Mouse (Mus musculus) ZHBTc4 (cell line): ENCODE data around the gene Thtpa.

Experiments used
- DNase-seq: peaks from one replicate; pipeline ENCODE4 v3.0.0-alpha.2; 2011; ENCODE audit warnings: low read depth, low spot score

Thtpa gene

DNA sequence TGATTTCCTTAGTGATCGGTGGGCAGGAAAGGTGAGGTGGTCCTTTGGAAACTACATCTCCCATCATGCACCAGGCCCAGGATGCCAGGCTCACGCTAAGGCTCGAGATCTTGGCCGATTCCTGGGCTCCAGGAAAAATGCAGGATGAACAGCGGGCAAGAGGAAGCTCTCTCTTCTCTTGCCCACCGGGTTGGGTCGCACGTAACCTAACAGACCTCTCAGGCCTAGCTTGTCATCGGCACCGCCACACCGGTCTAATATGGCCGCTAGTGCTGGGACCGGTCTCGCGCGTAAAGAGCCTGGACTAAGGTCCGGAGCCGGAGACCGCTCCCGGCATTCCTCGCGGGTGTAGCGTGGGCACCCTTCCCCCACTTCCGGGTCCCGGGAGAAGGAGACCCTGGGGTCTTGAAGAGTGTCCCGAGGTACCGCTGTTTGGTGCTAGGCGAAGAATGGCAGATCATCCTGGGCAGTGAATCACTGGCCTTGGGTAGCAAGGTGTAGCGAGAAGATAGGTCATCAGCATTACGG, at the start of gene Thtpa:
Thtpa (plus strand) TSS at position 81 of the 528 bp plus-strand sequence.
- DNase-seq = peak; percentile 82

DNA sequence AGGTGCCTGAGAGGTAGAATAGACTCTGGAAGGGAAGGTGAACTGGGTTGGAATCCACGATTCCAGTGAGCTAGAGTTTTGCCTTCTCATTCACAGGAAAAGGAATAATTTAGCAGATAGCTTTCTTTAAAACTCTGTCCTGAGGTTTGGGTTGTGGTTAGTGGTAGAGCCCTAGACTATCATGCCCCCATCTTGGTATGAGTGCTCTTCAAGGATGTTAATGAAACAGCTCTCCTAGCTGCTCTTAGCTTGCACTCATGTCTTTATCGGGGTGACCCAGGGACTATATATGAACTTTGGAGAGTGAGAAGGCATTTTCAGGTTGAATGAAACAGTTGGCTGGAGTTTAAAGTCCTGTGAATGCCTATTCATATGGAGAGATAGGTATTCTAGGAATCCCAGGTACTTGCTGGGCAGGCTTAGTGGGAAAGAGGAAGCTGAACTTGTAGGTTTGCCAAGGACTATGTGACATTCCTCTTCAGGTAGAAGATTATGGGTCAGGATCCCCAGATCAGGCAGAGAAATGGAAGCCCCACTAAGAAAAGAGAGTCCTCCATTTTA, 46.5 kb upstream of the Thtpa start:
- peak; percentile 77 for DNase-seq

DNA sequence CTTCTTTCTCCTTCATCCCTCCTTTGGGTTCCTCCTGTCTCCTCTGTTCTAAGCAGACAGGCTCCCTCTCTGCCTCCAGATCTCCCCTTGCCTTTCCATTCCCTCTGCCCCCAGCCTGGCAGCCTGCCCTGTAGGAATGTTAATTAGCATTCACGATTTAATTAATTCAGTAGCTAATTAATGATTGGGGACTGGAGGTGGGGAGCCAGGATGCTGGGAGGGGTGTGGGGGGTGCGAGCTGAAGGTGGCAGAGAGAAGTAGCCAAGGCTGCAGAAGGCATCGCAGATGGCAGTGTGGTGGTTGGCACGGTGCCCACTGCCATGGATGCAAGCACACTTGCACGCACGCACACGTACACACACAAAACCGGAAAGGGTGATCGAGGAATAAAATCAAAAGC, 42.1 kb upstream of the Thtpa start:
- no peak for DNase-seq

DNA sequence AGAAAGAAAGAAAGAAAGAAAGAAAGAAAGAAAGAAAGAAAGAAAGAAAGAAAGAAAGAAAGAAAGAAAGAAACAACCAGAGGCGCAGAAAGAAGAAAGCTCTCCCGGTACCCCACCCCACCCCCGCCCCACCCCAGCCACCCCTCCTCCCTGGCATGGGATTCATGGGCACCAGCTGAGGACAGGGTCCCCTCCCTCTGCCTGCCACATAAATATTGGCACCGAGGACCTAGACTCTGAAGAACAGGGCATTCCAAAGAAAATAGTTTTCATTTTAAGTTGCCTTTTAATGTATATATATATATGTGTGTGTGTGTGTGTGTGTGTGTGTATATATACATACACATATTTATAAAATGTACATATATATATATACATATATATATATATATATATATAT, 41.5 kb upstream of the Thtpa start:
- DNase-seq = no peak

DNA sequence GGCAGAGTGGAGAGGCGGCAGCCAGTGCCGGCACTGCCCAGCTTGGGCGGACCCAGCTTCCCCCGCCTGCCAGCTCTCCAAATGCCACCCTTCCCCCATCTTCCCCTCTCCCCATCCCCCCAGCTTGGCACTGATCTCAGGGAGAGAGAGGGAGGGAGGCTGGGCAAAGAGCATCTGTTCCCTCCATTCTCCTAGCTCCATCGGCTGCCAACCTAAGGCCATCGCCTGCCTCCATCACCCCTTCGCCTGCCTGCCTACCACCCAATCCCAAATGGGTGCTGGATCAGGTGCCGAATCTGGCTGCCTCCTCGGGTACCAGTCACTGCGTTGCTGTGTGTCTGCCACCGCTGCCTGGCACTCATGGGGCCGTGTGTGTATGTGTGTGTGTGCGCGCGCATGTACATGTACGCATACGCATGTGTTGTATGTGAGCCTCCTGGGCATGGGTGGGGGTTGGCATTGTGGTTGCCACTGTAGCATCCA, 40.8 kb upstream of the Thtpa start:
- no peak for DNase-seq

DNA sequence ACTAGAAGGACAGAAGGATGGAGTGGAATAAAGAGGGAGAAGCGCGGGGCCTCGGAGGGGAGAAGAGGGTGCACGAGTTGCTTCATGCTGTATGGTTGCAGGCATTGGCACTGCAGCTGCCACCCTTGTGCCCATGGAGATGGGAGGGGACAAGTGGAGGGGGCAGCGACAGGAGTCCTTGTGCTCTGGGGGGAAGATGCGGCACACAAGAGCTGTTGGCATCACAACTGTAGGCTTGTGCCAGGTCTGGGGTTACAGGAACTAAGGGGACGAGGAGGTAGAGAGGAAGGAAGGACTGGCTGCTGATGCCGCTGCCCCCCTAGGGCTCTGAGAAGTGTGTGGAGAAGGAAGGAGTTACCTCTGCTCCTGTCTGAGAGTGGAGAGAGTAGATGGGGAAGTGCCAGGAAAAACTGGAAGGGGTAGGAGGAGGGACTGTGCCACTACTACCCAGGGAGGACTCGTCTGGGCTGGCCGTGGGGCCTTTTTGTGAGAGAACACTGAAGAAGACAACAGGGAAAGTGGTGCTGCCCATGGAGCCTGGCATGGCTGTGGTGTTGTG, 40.3 kb upstream of the Thtpa start:
- DNase-seq = no peak

DNA sequence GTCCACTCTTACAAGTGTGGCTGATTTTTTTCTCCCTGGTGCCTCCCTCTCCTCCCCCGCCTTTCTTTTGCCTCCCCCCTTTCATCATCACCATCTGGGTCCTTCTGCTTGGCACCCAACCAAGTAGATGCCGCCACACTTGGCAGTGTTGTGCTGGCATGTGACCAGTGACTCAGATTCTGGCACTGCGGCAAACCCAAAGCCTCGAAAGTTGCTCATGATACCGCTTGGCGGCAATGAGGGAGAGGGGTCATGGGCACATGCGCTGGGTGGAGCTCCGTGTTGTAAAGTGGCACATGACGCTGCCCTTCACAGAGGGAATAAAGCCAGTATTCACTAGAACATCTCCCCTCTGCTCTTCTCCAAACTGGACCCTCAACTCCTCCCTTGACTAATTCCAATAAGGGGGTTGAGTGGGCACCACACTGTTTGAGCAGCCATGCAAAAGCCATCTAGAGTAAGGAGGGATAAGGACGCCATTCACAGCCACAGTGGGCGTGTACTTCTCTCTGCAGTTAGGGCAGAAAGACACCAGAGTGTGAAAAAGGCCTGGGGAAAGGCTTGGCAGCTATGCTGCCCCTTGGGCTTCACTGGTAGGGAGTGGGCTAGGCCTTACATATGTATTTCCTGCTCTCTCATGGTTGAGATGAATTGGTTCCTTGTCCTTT, 39.3 kb upstream of the Thtpa start:
- peak; percentile 14 for DNase-seq

DNA sequence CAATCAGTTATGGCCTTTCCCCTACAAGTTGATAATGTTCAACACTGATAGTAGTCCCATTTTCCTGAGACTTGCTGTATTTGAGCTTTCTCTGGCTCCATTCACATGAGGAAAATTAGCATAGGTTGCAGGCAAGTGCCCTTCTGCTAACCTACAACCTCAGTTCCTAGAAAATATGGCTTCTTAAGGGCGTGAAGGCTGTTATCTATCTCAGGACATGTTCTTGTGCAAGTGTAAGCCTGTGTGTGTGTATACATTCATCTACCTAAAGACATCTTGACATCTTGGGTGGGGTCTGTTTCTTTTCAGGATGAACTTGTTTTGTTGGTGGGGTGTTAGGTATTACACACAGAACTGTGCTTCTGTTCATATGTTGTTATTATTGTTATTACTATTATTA, 35.6 kb upstream of the Thtpa start:
- no peak for DNase-seq

DNA sequence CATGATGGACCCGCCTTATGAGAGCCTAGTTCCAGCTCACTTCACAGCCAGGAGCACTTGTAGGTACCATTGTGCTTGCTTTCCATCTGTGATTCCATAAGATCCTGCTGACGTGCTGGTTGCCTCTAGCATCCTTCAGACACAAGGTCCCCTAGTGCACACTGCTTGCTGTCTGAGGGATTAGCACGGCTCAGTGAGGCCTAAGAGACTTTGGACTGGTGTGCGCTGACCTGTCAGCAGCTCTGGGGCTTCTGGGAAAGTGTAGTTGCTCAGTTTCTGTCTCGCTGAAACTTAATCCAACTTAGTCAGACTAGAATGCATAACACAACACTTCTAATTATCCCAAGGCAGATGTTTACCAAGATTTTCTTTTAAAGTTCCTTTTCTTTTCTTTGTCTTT, 34.7 kb upstream of the Thtpa start:
- no peak for DNase-seq

DNA sequence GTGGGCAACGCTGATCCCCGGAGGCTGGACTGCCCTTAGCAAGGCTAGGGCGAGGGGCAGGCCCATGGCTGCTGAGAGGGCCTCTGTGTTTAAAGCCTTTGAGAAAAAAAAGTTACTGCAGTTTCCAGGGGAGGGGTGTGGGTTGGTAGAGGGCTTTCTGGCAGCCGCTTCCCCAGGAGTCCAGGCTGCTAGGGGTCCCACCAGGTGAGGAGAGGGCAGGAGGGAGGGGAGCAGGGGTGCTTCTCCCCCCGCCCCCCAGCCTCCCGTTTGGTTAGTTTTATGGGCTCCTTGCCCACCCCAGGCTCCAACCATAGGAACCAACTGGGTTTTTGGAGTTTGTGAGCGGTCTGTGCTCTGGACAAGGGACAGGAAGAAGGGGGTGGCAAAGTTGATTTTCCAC, 32.7 kb upstream of the Thtpa start:
- no peak for DNase-seq

DNA sequence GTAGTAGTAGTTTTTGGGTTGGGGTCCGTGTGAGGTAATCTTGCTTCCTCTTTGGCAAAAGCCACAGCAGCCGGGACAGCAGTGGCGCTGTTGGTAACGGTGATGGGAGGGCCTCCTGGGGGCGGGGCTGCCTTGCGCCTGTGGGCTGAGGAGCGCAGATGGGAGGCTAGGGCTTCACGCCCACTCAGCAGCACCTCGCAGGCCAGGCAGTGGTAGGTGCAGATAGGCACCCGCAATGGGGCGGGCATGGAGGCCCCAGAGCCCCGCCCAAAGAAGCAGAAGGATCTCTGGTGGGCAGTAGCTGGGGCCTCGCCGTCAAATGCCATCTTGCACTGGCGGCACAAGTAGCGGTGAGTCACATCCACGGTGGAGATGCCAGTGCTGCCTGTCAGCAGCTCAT, 32.0 kb upstream of the Thtpa start:
- peak; percentile 78 for DNase-seq

DNA sequence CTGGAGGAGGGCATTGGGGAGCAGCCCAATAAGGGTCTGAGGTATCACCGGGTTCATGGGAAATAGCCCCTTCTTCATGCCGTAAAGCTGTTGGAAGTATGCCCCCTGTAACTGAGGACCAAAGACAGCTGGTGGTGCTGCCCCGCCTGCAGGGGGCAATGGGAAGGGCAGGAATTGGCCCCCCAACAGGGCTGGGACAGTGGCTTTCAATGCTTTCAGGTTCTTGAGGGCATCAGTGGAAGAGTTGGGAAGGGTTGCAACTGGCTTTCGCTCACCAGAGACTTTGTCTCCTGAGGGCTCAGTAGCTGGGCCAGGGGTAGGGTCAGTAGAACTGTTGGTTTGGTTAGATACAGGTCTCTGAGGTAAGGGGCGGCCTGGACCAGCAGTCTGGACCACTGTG, 31.5 kb upstream of the Thtpa start:
- no peak for DNase-seq

DNA sequence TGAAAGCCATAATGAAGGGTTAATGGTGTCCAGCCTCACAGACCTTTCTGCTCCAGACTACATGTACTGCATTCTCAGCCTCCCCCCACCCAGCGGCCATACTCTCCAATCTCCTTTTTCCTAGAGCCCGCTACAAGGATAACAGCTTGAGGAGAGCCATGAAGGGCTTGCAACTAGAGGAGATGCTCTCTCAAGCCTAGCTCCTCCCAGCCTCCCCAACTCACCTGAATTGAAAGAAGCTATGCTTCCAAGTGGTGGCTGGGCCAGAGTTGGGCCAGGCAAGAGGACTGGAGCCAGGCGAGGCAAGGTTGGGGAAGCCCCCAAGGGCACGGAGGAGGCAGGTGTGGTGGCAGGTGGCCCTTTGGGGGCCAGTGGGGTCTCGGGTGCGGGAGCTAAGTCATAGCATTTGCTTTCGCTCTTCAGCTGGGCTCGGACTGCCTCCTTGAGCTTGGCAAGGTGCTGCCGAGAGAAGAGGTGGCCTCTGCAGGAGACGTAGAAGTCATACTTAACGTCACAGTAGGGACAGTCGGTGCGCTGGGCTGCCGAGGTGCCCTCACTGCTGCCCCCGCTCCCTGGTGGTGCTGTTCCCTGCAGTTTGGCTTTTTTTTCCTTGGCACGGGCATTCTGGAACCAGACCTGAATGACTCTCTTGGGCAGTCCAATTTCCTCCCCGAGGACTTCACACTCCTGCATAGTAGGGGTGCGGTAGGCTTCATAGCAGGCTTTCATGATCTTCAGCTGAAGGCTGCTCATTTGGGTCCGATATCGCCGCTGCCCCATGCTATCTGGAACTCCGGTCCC, 30.8 kb upstream of the Thtpa start:
- DNase-seq = no peak

DNA sequence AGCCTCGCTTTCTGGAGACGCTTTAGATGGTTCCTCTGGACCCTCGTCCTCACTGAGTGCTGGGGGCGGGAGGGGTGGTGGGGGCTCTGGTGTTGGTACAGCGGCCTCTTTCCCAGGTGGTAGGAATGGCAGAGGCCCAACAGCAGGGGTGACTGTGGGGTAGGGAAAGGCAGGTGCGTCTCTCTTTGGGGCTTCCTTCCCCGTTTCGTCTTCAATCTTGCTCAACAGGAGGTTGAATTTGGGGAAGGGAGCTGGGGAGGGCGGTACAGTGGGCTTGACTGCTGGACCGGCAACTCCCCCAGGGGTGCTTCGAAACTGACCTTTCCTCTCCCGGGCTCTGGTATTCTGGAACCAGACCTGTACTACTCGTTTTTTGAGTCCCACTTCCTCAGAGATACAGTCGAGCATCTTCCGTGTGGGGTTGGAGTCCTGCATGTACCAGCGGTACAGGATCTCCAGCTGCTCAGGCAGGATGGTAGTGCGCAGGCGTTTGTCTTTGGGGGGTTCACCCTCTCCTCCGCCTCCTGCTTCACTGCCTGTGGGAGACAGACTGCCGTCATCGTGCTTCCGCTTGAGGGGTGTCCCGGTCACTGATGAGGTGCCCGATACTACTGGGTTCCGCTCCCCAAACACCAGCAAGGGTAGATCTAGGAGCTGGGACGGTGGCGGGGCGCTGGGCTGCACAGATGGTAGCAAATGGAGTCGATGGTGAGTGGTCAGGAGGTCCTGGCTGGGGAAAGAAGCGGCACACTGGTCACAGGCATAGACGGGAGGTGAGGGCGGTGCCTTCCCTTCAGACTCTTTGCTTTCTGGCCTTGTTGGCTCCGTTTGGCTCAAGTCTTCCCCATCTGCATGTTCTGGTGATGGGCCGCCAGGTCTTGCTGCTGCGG, 29.9 kb upstream of the Thtpa start:
- peak; percentile 37 for DNase-seq

DNA sequence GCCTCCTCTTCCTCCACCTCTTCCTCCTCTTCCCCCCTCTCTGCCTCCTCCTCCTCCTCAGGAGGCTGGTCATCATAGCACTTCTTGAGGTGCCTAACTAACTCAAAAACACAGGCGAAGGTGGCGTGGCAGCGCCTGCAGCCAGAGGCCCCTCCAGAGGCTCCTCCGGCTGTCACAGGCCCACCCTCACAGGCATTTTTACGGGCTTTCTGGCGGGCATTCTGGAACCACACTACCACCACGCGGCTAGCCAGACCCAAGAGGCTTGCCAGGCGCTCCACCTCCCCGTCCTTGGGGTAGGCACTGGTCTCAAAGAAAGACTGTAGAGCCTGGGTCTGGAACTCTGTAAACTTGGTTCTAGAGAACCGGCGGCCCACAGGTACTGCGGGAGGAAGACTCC, 29.2 kb upstream of the Thtpa start:
- no peak for DNase-seq

DNA sequence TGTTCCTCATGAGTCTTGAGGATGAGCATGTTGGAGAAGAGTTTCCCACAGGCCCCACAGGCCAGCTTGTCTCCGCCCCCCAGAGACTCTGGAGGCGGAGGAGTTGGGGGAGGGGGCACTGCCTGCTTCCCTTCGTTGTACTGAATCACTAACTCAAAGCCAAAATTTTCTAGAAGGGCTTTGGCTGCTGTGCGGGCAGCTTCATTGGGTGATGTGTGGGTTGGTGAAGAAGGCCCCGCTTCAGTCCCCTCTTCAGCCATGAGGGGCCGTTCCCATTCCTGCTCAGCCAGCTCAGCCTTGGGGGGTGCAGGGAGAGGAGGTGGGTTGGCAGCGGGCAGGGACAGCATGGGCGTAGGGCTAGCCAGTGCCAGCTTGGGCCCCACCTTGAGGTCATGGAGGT, 28.5 kb upstream of the Thtpa start:
- peak; percentile 49 for DNase-seq

DNA sequence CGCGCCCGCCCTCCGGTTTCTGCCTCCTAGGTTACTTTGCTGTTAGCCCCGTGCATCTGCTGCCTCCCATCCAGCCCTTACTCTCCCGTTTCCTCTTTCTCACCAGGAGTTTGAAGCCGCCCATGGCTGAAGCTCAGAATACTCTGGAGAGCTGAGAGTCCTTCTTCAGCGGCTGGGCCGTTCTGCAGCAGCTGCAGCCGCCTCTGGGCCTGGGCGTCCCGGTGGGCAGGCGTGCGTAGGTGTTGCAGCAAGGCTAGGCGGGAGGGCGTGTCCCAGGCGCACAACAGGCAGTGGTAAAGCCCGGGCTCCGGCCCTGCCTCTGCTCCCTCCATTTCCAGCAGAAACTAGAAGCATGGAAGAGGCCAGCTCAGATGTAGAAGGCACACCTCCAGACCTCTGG, 22.8 kb upstream of the Thtpa start:
- DNase-seq = peak; percentile 81

DNA sequence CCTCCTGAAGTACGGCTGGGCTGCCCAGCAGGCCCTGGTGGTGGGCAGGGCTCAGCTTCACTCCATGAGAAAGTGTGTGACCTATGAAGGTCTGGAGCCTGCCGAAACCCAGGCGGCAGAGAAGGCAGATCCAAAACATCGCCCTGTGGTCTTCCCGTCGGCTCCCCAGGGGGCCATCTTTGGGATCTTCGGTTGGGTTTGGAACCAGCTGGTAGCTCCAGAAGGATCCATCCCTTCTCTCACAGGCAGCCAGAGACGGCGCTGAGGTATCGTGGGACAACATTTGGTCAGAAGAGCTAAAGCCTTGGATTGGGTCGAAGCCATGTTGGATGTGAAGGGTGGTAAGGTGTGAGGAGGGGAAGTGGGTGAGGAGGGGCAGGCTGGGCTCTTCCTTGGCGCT, 20.2 kb upstream of the Thtpa start:
- DNase-seq = no peak

DNA sequence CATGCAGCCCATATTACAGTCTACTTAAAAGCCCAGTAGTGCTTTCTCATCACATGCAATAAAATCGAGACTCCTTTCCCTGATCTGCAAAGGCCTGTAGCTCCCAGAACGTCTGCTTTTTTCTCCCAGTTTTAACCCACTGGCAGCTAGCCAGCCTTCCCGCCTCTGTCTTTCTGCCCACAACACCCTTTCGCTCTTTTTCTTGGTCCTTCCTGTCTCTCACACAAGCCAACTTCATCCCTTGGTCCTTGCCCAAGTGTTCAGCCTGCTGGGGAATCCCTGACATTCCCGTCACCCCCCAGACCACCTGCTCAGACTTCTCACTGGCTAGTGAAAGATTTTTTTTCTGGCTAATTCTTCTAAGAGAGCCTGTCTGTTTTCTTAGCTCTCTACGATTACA, 18.4 kb upstream of the Thtpa start:
- DNase-seq = no peak

DNA sequence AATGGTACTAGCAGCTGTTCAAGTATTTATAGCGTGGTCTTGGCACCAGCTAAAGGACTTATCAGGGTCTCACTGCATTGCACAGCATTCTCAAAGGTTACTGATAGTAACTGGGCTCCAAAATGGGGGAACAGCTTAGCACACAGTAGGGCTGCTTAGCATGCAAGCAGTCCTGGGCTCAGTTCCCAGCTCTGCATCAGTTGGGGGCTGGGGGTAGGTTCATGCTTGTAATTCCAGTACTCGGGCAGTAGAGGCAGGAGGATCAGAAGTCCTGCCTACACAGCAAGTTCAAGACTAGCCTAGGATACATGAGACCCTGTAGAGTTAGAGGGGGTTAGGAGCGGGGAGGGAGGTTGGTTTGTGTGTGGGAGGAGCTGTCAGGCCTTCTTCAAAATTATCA, 17.6 kb upstream of the Thtpa start:
- peak; percentile 72 for DNase-seq
